Mouse (Mus musculus) mammary gland, adult 2 months (tissue): ENCODE data around the gene Inmt. TPM values are rescaled to one million over a fixed set of nuclear protein-coding genes. Genes with fewer than 3 reads are reported as not detected.

ENCODE experiments used
- polyA plus RNA-seq: library from polyadenylated mRNA; depleted of rRNA; stranded (reverse); fragments of >200 nt; gene quantifications from 2 replicates; pipeline ENCODE4 v1.2.3, GENCODE M21; 2012; ENCODE audit warnings: low replicate concordance; rRNA removed

Inmt gene
- polyA plus RNA-seq = 27.2 and 46.4 TPM in 2 replicates

GRCm38 (mm10) chr6:55174741-55175181 is at the start of gene Inmt:
Inmt (minus strand) TSS chr6:55175043.

DNA sequence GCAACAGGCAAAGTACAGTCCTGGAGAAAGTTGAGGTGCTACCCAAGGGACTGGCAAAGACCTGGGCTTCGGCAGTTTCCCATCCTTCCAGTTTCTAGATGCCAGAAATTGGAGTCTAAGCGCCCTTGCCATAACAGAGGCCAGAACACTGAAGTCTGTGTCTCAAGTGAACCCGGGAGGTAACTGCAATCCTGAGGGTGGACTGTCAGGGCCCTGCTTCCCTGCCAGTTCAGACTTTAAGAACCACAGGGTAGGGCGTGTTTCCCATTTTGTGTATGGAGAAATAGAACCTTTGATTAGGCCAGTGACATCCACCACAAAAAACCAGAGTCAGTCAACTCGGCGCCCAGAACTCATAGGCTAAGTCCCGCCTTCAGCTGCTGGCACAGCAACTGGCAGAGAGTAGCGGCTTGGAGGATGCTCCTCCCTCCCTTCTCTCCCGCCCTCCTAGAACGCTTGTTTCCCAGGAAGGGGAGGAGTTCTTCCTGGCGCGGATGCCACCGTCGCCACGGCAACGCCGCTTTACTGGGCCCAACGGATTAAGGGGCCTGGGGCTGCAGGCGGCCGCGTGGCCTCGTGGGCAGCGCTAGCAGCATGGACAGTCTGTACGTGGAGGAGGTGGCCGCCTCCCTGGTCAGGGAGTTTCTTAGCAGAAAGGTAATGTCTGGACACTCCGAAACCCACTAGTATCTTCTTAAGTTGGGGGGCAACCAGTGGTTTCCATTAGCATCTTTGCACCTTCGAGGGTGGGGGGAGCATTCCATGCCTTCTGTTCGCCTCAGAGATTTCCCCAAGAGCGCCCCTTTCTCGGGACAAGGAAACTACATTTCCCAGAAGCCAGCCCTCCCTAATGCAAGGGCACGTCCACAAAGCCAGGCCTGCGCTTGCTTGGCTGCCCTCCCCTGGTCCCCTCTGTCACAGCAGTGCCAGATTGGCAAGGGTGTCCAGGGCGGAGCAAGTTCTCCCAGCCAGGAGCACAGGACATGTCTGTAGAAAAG is 28.4 kb upstream of the Inmt start, which contains the start of gene Mindy4:
Mindy4 (plus strand) TSS at position 471 of the 998 bp plus-strand sequence.

DNA sequence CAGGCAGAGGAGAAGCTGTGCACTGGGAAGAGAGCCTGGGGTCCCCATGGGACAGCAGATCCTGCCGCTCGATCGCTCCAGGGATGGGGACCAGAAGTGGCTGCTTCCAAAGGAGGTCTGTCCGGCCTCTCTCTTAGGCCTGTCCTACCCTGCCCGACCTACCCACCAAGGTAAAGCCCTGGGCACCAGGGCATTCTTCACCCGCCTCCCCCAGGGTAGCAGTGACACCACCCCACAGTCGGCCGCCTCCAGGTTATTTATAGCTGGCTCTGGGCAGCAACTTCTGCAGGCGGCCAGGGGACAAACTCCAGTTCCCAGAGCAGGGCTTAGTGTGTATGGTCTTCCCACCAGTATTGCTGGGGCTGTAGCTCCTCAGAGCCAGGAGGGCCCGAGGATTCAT is 42.0 kb downstream of the Inmt start, which contains the start of gene Crhr2:
Crhr2 (minus strand) TSS at position 223 of the 400 bp plus-strand sequence.

Other genes with a start within 250 kb of the Inmt start
- 43.9 and 69.2 TPM in 2 replicates for gene Nod1, start 202.4 kb downstream of the Inmt start, polyA plus RNA-seq
- gene Ggct, start 182.1 kb downstream of the Inmt start, polyA plus RNA-seq = 1.4 and 2.8 TPM in 2 replicates
- gene Gars, start 137.0 kb downstream of the Inmt start, polyA plus RNA-seq = 35.8 and 36.6 TPM in 2 replicates
- gene Crhr2, start 42.0 kb downstream of the Inmt start, polyA plus RNA-seq = 0.45 and 19.9 TPM in 2 replicates
- 7.6 and 15.0 TPM in 2 replicates for gene Mindy4, start 28.3 kb upstream of the Inmt start, polyA plus RNA-seq
- gene Aqp1, start 161.4 kb upstream of the Inmt start, polyA plus RNA-seq = 518 and 615 TPM in 2 replicates
- 0.07 TPM in 1 of 2 replicates, not detected in the other for gene Ghrhr, start 201.3 kb upstream of the Inmt start, polyA plus RNA-seq